8 mouse cellular contexts compared by ENCODE assay signal in the genomic region with DNA sequence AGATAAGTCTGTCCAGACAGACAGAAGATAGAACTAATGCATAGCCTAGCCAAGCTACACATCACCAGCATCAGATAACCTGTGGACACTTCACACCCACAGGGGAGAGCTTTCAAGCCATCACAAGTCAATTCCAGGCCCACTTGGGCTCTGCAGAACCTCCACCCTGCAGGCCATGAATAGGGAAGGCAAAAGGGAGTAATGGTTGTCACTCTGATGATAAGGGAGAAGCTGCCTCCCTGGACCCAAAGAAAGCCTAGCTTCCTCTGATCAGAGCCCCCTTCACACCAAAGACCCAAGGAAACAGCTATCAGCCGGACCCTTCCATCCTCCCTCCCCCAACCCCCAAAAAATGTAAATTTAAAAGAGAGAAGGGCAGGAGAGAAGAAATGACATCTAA. TPM values are rescaled to one million over a fixed set of nuclear protein-coding genes. Genes with fewer than 3 reads are reported as not detected.
DNase-seq lines count a peak whose midpoint lies in the region; ATAC-seq and TF ChIP-seq lines count a peak whose summit lies in the region.

No protein-coding gene starts in this region.

- no peak for TF ChIP-seq CTCF in thymus, adult 2 months (IDR thresholded peaks at IDR 0.05; ENCODE audit: borderline replicate concordance, control insufficient read depth, extremely low read depth, insufficient read depth, low read length, poor library complexity)
- TF ChIP-seq CTCF in stomach, postnatal 0 days (IDR thresholded peaks at IDR 0.05; ENCODE audit: low read depth), result no peak

- 69% methylated on average over 1 of the region's 1 CpGs for WGBS in thymus, adult 2 months
- WGBS in limb, embryonic 15.5 days, result 38% methylated on average over 1 of the region's 1 CpGs
- 38% methylated on average over 1 of the region's 1 CpGs for WGBS in stomach, postnatal 0 days

- H3K9me3 ChIP-seq in limb, embryonic 15.5 days, result no peaks in the 10 kb centered on the region
- no peaks in the 10 kb centered on the region for H3K9me3 ChIP-seq in stomach, postnatal 0 days (ENCODE audit: control insufficient read depth, low read length)

- H3K4me3 ChIP-seq in thymus, adult 2 months (ENCODE audit: control insufficient read depth, insufficient read depth, low read length), result no peak overlapping the region
- peak overlapping the region; percentile 83; the same call in 1 of the 2 replicates for H3K4me3 ChIP-seq in limb, embryonic 15.5 days
- H3K4me3 ChIP-seq in stomach, postnatal 0 days (ENCODE audit: low read depth, low read length), result peak overlapping the region; percentile 91

- no peak for TF ChIP-seq EP300 in stomach, postnatal 0 days (optimal IDR thresholded peaks at IDR 0.05)

- H3K27me3 ChIP-seq in thymus, adult 2 months (ENCODE audit: control insufficient read depth, insufficient read depth, low read length), result no peaks in the 10 kb centered on the region
- no peaks in the 10 kb centered on the region for H3K27me3 ChIP-seq in limb, embryonic 15.5 days
- H3K27me3 ChIP-seq in stomach, postnatal 0 days (ENCODE audit: control insufficient read depth, insufficient read depth, low read length), result no peaks in the 10 kb centered on the region

- H3K36me3 ChIP-seq in thymus, adult 2 months (ENCODE audit: control insufficient read depth, insufficient read depth, low read length), result no peaks in the 10 kb centered on the region
- no peaks in the 10 kb centered on the region for H3K36me3 ChIP-seq in limb, embryonic 15.5 days
- H3K36me3 ChIP-seq in stomach, postnatal 0 days (ENCODE audit: control insufficient read depth, insufficient read depth, low read length), result no peaks in the 10 kb centered on the region

- peaks cover 7% of the 10 kb centered on the region for H3K4me1 ChIP-seq in thymus, adult 2 months (replicated peaks; ENCODE audit: control insufficient read depth, insufficient read depth, low read length)
- peaks cover 8% of the 10 kb centered on the region for H3K4me1 ChIP-seq in limb, embryonic 15.5 days
- H3K4me1 ChIP-seq in stomach, postnatal 0 days (replicated peaks; ENCODE audit: control insufficient read depth, insufficient read depth), result no peaks in the 10 kb centered on the region

- 0 out of 2 replicates have a peak overlapping the region, but pooled peaks have one; percentile 10 for H3K4me2 ChIP-seq in limb, embryonic 15.5 days
- peak overlapping the region; percentile 88 for H3K4me2 ChIP-seq in stomach, postnatal 0 days (replicated peaks; ENCODE audit: low read depth)

- DNase-seq in heart, adult 11 months, result peak; percentile 84
- DNase-seq in heart, postnatal 14 days, result no peak
- peak; percentile 11 for DNase-seq in thymus, postnatal 4 days
- no peak for DNase-seq in thymus, adult 2 months
- DNase-seq in stomach, postnatal 0 days (ENCODE audit: low spot score), result no peak
- no peak for DNase-seq in spleen, adult 12 weeks (ENCODE audit: low spot score)
- no peak for DNase-seq in ovary, adult 18-20 months (ENCODE audit: low spot score)

- TF ChIP-seq POLR2A in thymus, adult 2 months (IDR thresholded peaks at IDR 0.05; ENCODE audit: control insufficient read depth, extremely low read depth, insufficient read depth, low read length, poor library complexity), result no peak

- no peak for ATAC-seq in limb, embryonic 15.5 days (ENCODE audit: insufficient number of reproducible peaks, low FRiP score, low TSS enrichment, low read depth)
- ATAC-seq in stomach, postnatal 0 days (ENCODE audit: low FRiP score, low TSS enrichment), result no peak

- intact Hi-C loops in heart, postnatal 14 days (cut with DNase I), result loop anchor here (5.0 kb wide), 1 partner anchor 38 kb away; no protein-coding TSS in a partner anchor

- H3K9ac ChIP-seq in limb, embryonic 15.5 days, result no peak overlapping the region
- H3K9ac ChIP-seq in stomach, postnatal 0 days (ENCODE audit: low read length), result peak overlapping the region; percentile 23; the same call in 1 of the 2 replicates

- no peak overlapping the region for H3K27ac ChIP-seq in thymus, adult 2 months (ENCODE audit: control insufficient read depth, insufficient read depth, low read length)
- H3K27ac ChIP-seq in limb, embryonic 15.5 days, result no peak overlapping the region
- H3K27ac ChIP-seq in stomach, postnatal 0 days (replicated peaks), result no peak overlapping the region

RNA-seq across cellular contexts. Expression of gene Ralgapa2, which starts 1.4 kb away (rescaled TPM):
- total RNA-seq in heart, postnatal 14 days (2021), result 10 to 100 TPM; 39.5 to 48.0 TPM
- 15.0 and 17.8 TPM in 2 replicates for polyA plus RNA-seq in thymus, adult 2 months (2012; rRNA removed)
- 3.9 and 4.0 TPM in 2 replicates for polyA plus RNA-seq in limb, embryonic 15.5 days (2015; fragmentation: Nextera tagmentation; extraction: Ambion mirVana)
- polyA plus RNA-seq in stomach, postnatal 0 days (2015; fragmentation: Nextera tagmentation; extraction: Ambion mirVana), result 3.1 and 3.3 TPM in 2 replicates

Comparison
In these comparisons a context has a peak if more than half of its experiments do, and no peak if none do; other contexts are left out.
1. DNase-seq: peak in heart, adult 11 months (single experiment) and thymus, postnatal 4 days (single experiment); none in heart, postnatal 14 days (0 of 2), thymus, adult 2 months (single experiment), stomach, postnatal 0 days (single experiment), spleen, adult 12 weeks (single experiment) and ovary, adult 18-20 months (single experiment).